Mouse (Mus musculus) heart, postnatal 0 days (tissue): ENCODE data around the gene Cntn4. TPM values are rescaled to one million over a fixed set of nuclear protein-coding genes. Genes with fewer than 3 reads are reported as not detected.

ENCODE experiments used
- ATAC-seq: fragments of 200-750 bp; cut with Nextera tagmentation; 2 replicates; pipeline ENCODE4 v1.8.0; 2017; ENCODE audit warnings: low read depth, moderate number of reproducible peaks, moderate library complexity; ENCODE audit not compliant: insufficient read depth
- DNase-seq: peaks from one replicate; pipeline ENCODE4 v3.0.0-alpha.2; 2016; ENCODE audit warnings: low spot score
- H3K27ac ChIP-seq: fragments of 300-500 bp; sonication (generic); 2 replicates; pipeline ENCODE4 v1.5.1; 2014; ENCODE audit warnings: low read depth, mild to moderate bottlenecking
- H3K27me3 ChIP-seq: fragments of 300-500 bp; sonication (generic); 2 replicates; pipeline ENCODE4 v1.6.1; 2014; ENCODE audit warnings: low read length, mixed read lengths; ENCODE audit not compliant: control insufficient read depth, insufficient read depth
- H3K36me3 ChIP-seq: fragments of 300-500 bp; sonication (generic); replicated peaks from 2 replicates; pipeline ENCODE4 v1.6.1; 2014; ENCODE audit warnings: low read length, mixed read lengths; ENCODE audit not compliant: control insufficient read depth, insufficient read depth
- H3K4me1 ChIP-seq: fragments of 300-500 bp; sonication (generic); 2 replicates; pipeline ENCODE4 v1.6.1; 2014; ENCODE audit warnings: antibody characterized with exemption; ENCODE audit not compliant: control insufficient read depth, insufficient read depth
- H3K4me2 ChIP-seq: fragments of 300-500 bp; sonication (generic); 2 replicates; pipeline ENCODE4 v1.6.1; 2014; ENCODE audit warnings: low read depth, mild to moderate bottlenecking, low read length, moderate library complexity
- H3K4me3 ChIP-seq: fragments of 300-500 bp; sonication (generic); 2 replicates; pipeline ENCODE4 v1.5.1; 2014; ENCODE audit warnings: low read depth, low read length
- H3K9ac ChIP-seq: fragments of 300-500 bp; sonication (generic); replicated peaks from 2 replicates; pipeline ENCODE4 v1.6.1; 2014; ENCODE audit warnings: low read depth, low read length, mixed read lengths
- H3K9me3 ChIP-seq: fragments of 300-500 bp; sonication (generic); replicated peaks from 2 replicates; pipeline ENCODE4 v1.6.1; 2016; ENCODE audit warnings: low read length; ENCODE audit not compliant: control insufficient read depth
- CTCF ChIP-seq: IDR thresholded peaks from 2 replicates; pipeline ENCODE4 v1.5.1; 2016; ENCODE audit warnings: antibody characterized with exemption, control low read depth, low read depth
- EP300 ChIP-seq: IDR thresholded peaks from 2 replicates; pipeline ENCODE4 v1.6.1; 2016; ENCODE audit warnings: antibody characterized with exemption, low read depth
- WGBS: fragments of 180-500 bp; shearing (Covaris S2); extraction: QIAGEN DNeasy Blood & Tissue Kit; methylation state at CpG from one replicate; pipeline ENCODE4 v1.1.7; 2014; 5-methylcytosine and 5-hydroxymethylcytosine counted together
- polyA plus RNA-seq: library from polyadenylated mRNA; unstranded; fragments of >200 nt; fragmentation: Nextera tagmentation; extraction: Ambion mirVana; gene quantifications from 2 replicates; pipeline ENCODE4 v1.2.1, GENCODE M21; 2015
- total RNA-seq: library from RNA; depleted of rRNA; stranded (reverse); fragments of >200 nt; gene quantifications from 2 replicates; pipeline ENCODE4 v1.2.3, GENCODE M21; 2014; ENCODE audit warnings: low replicate concordance

The Cntn4 gene
- total and polyA plus RNA-seq, 2 experiments from 2014 or later, result 0.04 to 0.07 TPM

- H3K9me3 ChIP-seq, result no peaks in the 10 kb centered on the region
- no peaks in the 10 kb centered on the region for H3K36me3 ChIP-seq
- peaks cover 21% of the 10 kb centered on the region for H3K27me3 ChIP-seq
- H3K9ac ChIP-seq, result no peak overlapping the region
- ATAC-seq (no peak), DNase-seq (no peak)
- no peak overlapping the region for H3K27ac ChIP-seq
- no peak overlapping the region for H3K4me2 ChIP-seq
- no peaks in the 10 kb centered on the region for H3K4me1 ChIP-seq
- H3K4me3 ChIP-seq, result no peak overlapping the region
- TF ChIP-seq CTCF (no peak), EP300 (no peak)
- 33% methylated on average over 2 of the region's 2 CpGs for WGBS
Measured at GRCm38 (mm10) chr6:105681496-105681895, 4.0 kb downstream of the Cntn4 start.

GRCm38 (mm10) chr6:105683251-105683650 lies 5.8 kb downstream of the Cntn4 start:
- H3K4me2 ChIP-seq, result no peak overlapping the region
- ATAC-seq (no peak), DNase-seq (no peak)
- WGBS, result 72% methylated on average over 5 of the region's 5 CpGs
- TF ChIP-seq EP300 (no peak), CTCF (no peak)
- H3K4me1 ChIP-seq, result no peaks in the 10 kb centered on the region
- no peak overlapping the region for H3K4me3 ChIP-seq
- no peak overlapping the region for H3K9ac ChIP-seq
- H3K36me3 ChIP-seq, result no peaks in the 10 kb centered on the region
- peaks cover 9% of the 10 kb centered on the region for H3K27me3 ChIP-seq
- H3K9me3 ChIP-seq, result no peaks in the 10 kb centered on the region
- H3K27ac ChIP-seq, result no peak overlapping the region

GRCm38 (mm10) chr6:105684123-105684522 lies 6.7 kb downstream of the Cntn4 start:
- no peak for TF ChIP-seq CTCF
- no peak for TF ChIP-seq EP300
- H3K4me1 ChIP-seq, result no peaks in the 10 kb centered on the region
- H3K9me3 ChIP-seq, result no peaks in the 10 kb centered on the region
- ATAC-seq, result no peak
- no peak for DNase-seq
- H3K27me3 ChIP-seq, result 0 out of 2 replicates have a peak, but pooled peaks cover under 1% of the 10 kb centered on the region
- no peak overlapping the region for H3K27ac ChIP-seq
- H3K4me2 ChIP-seq, result no peak overlapping the region
- H3K9ac ChIP-seq, result no peak overlapping the region
- WGBS, result 47% methylated on average over 4 of the region's 4 CpGs
- H3K36me3 ChIP-seq, result no peaks in the 10 kb centered on the region
- no peak overlapping the region for H3K4me3 ChIP-seq

- ATAC-seq (no peak), DNase-seq (no peak)
- Histone ChIP-seq H3K9ac (no peak overlapping the region), H3K27me3 (no peaks in the 10 kb centered on the region), H3K4me3 (no peak overlapping the region), H3K27ac (no peak overlapping the region), H3K4me1 (no peaks in the 10 kb centered on the region), H3K36me3 (no peaks in the 10 kb centered on the region), H3K4me2 (no peak overlapping the region), H3K9me3 (no peaks in the 10 kb centered on the region)
- TF ChIP-seq EP300, result no peak
- no peak for TF ChIP-seq CTCF
Measured at GRCm38 (mm10) chr6:105688195-105688594, 10.7 kb downstream of the Cntn4 start.

GRCm38 (mm10) chr6:105742026-105742425 lies 64.6 kb downstream of the Cntn4 start:
- no peak for ATAC-seq
- WGBS, result 27% methylated on average over 6 of the region's 6 CpGs
- TF ChIP-seq CTCF, result no peak
- TF ChIP-seq EP300, result no peak

GRCm38 (mm10) chr6:105780616-105781015 lies 103.2 kb downstream of the Cntn4 start:
- TF ChIP-seq CTCF, result no peak
- no peak for TF ChIP-seq EP300
- ATAC-seq (no peak), DNase-seq (no peak)
- no peaks in the 10 kb centered on the region for H3K9me3 ChIP-seq
- no peak overlapping the region for H3K4me3 ChIP-seq
- no peak overlapping the region for H3K27ac ChIP-seq
- WGBS, result 65% methylated on average over 1 of the region's 1 CpGs
- no peak overlapping the region for H3K9ac ChIP-seq
- no peaks in the 10 kb centered on the region for H3K4me1 ChIP-seq
- no peak overlapping the region for H3K4me2 ChIP-seq
- H3K27me3 ChIP-seq, result no peaks in the 10 kb centered on the region
- no peaks in the 10 kb centered on the region for H3K36me3 ChIP-seq

More at GRCm38 (mm10) chr6:105742026-105742425, 64.6 kb downstream of the Cntn4 start:
- Histone ChIP-seq H3K27me3 (no peaks in the 10 kb centered on the region), H3K36me3 (no peaks in the 10 kb centered on the region), H3K27ac (no peak overlapping the region), H3K4me2 (no peak overlapping the region), H3K9ac (no peak overlapping the region), H3K9me3 (no peaks in the 10 kb centered on the region), H3K4me3 (no peak overlapping the region), H3K4me1 (no peaks in the 10 kb centered on the region)
- DNase-seq, result no peak
